Mouse (Mus musculus) cerebellum, adult 2 months (tissue): ENCODE measurements around the gene Clba1. TPM values are rescaled to one million over a fixed set of nuclear protein-coding genes. Genes with fewer than 3 reads are reported as not detected.

Experiments
- DNase-seq, 2 experiments: peaks; one replicate each; pipeline ENCODE4 v3.0.0; 2021
- H3K27ac ChIP-seq: fragments of 200-500 bp; 2 replicates; pipeline ENCODE4 v1.5.1; 2012; ENCODE audit warnings: low read length, control low read depth, inconsistent platforms; ENCODE audit not compliant: insufficient read depth
- H3K27me3 ChIP-seq: fragments of 200-500 bp; 2 replicates; pipeline ENCODE4 v1.6.1; 2012; ENCODE audit warnings: inconsistent platforms, mild to moderate bottlenecking, low read length, moderate library complexity; ENCODE audit not compliant: control insufficient read depth, insufficient read depth
- H3K4me1 ChIP-seq: fragments of 200-500 bp; 2 replicates; pipeline ENCODE4 v1.6.1; 2011; ENCODE audit warnings: low read length; ENCODE audit not compliant: control insufficient read depth, insufficient read depth
- H3K4me3 ChIP-seq: fragments of 200-500 bp; replicated peaks from 2 replicates; pipeline ENCODE3; 2011; ENCODE audit warnings: mild to moderate bottlenecking, low read depth, low read length, control low read depth; ENCODE audit not compliant: insufficient read depth
- CTCF ChIP-seq: fragments of 200-500 bp; IDR thresholded peaks from 2 replicates; pipeline ENCODE4 v1.5.1; 2011; ENCODE audit warnings: low read depth, mild to moderate bottlenecking, control low read depth, low read length, moderate library complexity, borderline replicate concordance; ENCODE audit not compliant: insufficient read depth
- POLR2A ChIP-seq: fragments of 200-500 bp; IDR thresholded peaks from 2 replicates; pipeline ENCODE4 v1.6.1; 2011; ENCODE audit warnings: low read length, control low read depth, borderline replicate concordance; ENCODE audit not compliant: insufficient read depth
- WGBS: fragments of 180-500 bp; shearing (Covaris S2); methylation state at CpG from one replicate; pipeline ENCODE4 v1.1.7; 2018; 5-methylcytosine and 5-hydroxymethylcytosine counted together
- polyA plus RNA-seq: library from polyadenylated mRNA; depleted of rRNA; stranded (reverse); fragments of >200 nt; gene quantifications from 2 replicates; pipeline ENCODE4 v1.2.3, GENCODE M21; 2012

Clba1 gene
- polyA plus RNA-seq, 1 experiment = 6.5 TPM

DNA sequence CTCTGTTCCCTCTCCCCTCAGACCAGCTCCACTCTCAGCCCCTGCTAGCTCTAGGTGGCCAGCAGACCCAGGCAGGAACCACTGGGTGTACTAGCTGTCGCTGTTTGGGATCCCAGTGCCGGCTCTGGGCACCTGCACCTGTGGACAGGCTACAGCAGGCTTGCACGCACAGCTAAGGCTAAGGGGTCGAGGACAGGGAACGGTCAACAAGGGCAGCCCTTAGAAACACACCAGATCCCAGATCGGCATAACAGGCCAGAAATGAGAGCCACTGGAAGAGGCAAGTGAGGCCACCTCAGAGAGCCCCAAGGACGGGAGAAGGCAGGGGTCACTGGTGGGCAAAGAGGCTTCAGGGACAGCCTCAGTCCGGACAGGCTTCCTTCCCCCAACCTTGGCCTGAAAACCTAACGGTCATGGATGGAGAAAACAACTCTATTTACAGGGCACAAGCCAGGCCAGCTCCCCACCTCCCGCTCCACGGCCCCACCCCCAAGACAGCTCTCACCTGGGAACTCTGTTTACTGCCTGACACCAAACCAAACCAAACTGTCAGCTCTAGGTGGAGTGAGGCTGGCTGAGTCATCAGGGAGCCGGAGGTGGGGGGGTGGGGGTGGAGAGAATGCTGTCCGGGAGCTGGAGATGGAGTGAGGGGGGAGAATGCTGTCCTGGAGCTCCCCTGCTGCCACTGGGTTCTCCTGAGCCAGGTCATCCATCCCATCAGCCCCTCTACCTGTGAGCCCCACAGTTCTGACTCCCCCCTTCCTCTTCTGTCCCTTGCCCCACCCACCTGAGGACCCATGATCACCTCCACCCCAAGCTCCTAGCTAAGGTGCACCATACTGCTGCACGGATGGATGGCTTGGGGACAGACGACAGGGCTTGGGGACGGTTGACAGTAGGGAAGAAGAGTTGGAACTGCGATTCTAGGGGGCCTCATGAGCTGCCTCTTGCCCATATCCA is 11.9 kb upstream of the Clba1 start:
- Histone ChIP-seq H3K27ac (no peak overlapping the region), H3K4me3 (no peak overlapping the region), H3K27me3 (no peaks in the 10 kb centered on the region), H3K4me1 (peaks cover 5% of the 10 kb centered on the region)
- TF ChIP-seq POLR2A (no peak), CTCF (no peak)
- no peak for DNase-seq
- 66% methylated on average over 17 of the region's 17 CpGs for WGBS

- WGBS = 39% methylated on average over 15 of the region's 15 CpGs
- no peak for DNase-seq
- Histone ChIP-seq H3K27ac (no peak overlapping the region), H3K4me3 (no peak overlapping the region), H3K27me3 (no peaks in the 10 kb centered on the region), H3K4me1 (peaks cover 7% of the 10 kb centered on the region)
- TF ChIP-seq CTCF (no peak), POLR2A (no peak)
Observed at GRCm38 (mm10) chr12:112797672-112798331, 10.9 kb upstream of the Clba1 start.

GRCm38 (mm10) chr12:112798332-112798681 is 10.4 kb upstream of the Clba1 start:
- no peaks in the 10 kb centered on the region for H3K27me3 ChIP-seq
- no peak overlapping the region for H3K27ac ChIP-seq
- peaks cover 7% of the 10 kb centered on the region for H3K4me1 ChIP-seq
- DNase-seq = no peak
- WGBS = 58% methylated on average over 5 of the region's 5 CpGs
- H3K4me3 ChIP-seq = no peak overlapping the region
- TF ChIP-seq CTCF = no peak
- TF ChIP-seq POLR2A = no peak

- Histone ChIP-seq H3K4me1 (peaks cover 6% of the 10 kb centered on the region), H3K27me3 (no peaks in the 10 kb centered on the region), H3K4me3 (no peak overlapping the region), H3K27ac (no peak overlapping the region)
- WGBS = 80% methylated on average over 5 of the region's 5 CpGs
- no peak for TF ChIP-seq POLR2A
- no peak for TF ChIP-seq CTCF
- no peak for DNase-seq
Observed at GRCm38 (mm10) chr12:112798716-112799115, 10.0 kb upstream of the Clba1 start.

DNA sequence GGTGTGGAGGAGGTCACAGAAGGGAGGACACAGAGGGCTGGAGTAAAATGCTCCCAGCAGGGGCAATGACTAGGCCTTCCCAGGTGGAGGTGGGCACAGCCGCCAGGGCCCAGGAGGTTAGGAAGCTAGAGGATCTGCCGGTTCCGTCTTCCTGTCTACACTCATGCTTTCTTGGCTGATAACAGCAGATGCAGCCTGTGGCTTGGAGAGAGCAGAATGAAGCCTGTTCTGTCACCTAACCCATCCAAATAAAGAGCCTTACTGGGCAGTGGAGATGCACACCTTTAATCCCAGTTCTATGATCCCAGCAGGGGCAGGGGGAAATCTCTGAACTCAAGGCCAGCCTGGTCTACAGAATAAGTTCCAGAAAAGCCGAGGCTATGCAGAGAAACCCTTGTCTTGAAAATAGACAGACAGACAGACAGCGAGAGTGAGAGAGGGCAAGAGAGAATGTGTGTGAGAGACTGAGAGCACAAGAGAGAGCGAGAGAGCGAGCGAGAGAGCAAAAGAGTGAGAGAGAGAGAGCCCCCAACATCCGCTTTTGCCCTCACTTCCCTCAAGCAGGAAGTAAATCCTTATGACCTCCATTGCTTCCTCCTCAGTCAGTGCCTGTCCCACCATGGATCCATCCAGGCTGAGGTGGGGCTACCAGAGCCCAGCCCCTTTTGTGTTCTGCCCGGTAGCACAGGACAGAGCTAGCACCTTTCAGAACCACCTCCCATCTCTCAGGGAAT is 9.3 kb upstream of the Clba1 start:
- Histone ChIP-seq H3K27me3 (no peaks in the 10 kb centered on the region), H3K4me3 (no peak overlapping the region), H3K27ac (no peak overlapping the region), H3K4me1 (peaks cover 7% of the 10 kb centered on the region)
- WGBS = 82% methylated on average over 10 of the region's 10 CpGs
- TF ChIP-seq CTCF = no peak
- no peak for TF ChIP-seq POLR2A
- DNase-seq = no peak

- WGBS = 6% methylated on average over 4 of the region's 4 CpGs
- Histone ChIP-seq H3K4me3 (no peak overlapping the region), H3K27ac (no peak overlapping the region), H3K4me1 (peaks cover 7% of the 10 kb centered on the region), H3K27me3 (no peaks in the 10 kb centered on the region)
- peak; percentile 71 for TF ChIP-seq CTCF
- TF ChIP-seq POLR2A = no peak
- peak; percentile 55 to 71 for DNase-seq
Observed at GRCm38 (mm10) chr12:112800476-112800875, 8.3 kb upstream of the Clba1 start.
